Mouse (Mus musculus) liver, postnatal 0 days (tissue): ENCODE data around the gene Fam83c. TPM values are rescaled to one million over a fixed set of nuclear protein-coding genes. Genes with fewer than 3 reads are reported as not detected.
A peak's percentile ranks its signal among the peaks of the same experiment; 100 is the strongest.

Source experiments
- ATAC-seq: fragments of 200-750 bp; cut with Nextera tagmentation; 2 replicates; pipeline ENCODE4 v1.8.0; 2017; ENCODE audit warnings: mild to moderate bottlenecking, moderate library complexity
- DNase-seq: peaks from one replicate; pipeline ENCODE4 v3.0.0-alpha.2; 2016
- H3K27ac ChIP-seq: fragments of 300-500 bp; sonication (generic); 2 replicates; pipeline ENCODE4 v1.5.1; 2014; ENCODE audit warnings: antibody characterized with exemption, moderate library complexity, mild to moderate bottlenecking, low read depth
- H3K27me3 ChIP-seq: fragments of 300-500 bp; sonication (generic); 2 replicates; pipeline ENCODE4 v1.6.1; 2014; ENCODE audit warnings: low read length, control low read depth, mixed read lengths; ENCODE audit not compliant: insufficient read depth
- H3K36me3 ChIP-seq: fragments of 300-500 bp; sonication (generic); replicated peaks from 2 replicates; pipeline ENCODE4 v1.6.1; 2014; ENCODE audit warnings: mild to moderate bottlenecking, control low read depth, low read length, moderate library complexity, mixed read lengths; ENCODE audit not compliant: insufficient read depth
- H3K4me1 ChIP-seq: fragments of 300-500 bp; sonication (generic); 2 replicates; pipeline ENCODE4 v1.6.1; 2014; ENCODE audit warnings: antibody characterized with exemption, mild to moderate bottlenecking, control low read depth; ENCODE audit not compliant: insufficient read depth
- H3K4me2 ChIP-seq: fragments of 300-500 bp; sonication (generic); 2 replicates; pipeline ENCODE4 v1.6.1; 2014; ENCODE audit warnings: low read depth, mild to moderate bottlenecking, low read length, moderate library complexity, mixed read lengths
- H3K4me3 ChIP-seq: fragments of 300-500 bp; sonication (generic); 2 replicates; pipeline ENCODE4 v1.5.1; 2014; ENCODE audit warnings: low read depth, low read length
- H3K9ac ChIP-seq: fragments of 300-500 bp; sonication (generic); replicated peaks from 2 replicates; pipeline ENCODE4 v1.6.1; 2014; ENCODE audit warnings: mild to moderate bottlenecking, moderate library complexity
- H3K9me3 ChIP-seq: fragments of 300-500 bp; sonication (generic); 2 replicates; pipeline ENCODE4 v1.6.1; 2016; ENCODE audit warnings: mild to moderate bottlenecking, control low read depth, low read length, mixed read lengths
- CTCF ChIP-seq: sonication (generic); IDR thresholded peaks from 2 replicates; pipeline ENCODE4 v1.5.1; 2016; ENCODE audit warnings: antibody characterized with exemption, low read depth
- EP300 ChIP-seq: IDR thresholded peaks from 2 replicates; pipeline ENCODE4 v1.6.1; 2016; ENCODE audit warnings: antibody characterized with exemption, low read depth, mild to moderate bottlenecking
- WGBS: fragments of 180-500 bp; shearing (Covaris S2); extraction: QIAGEN DNeasy Blood & Tissue Kit; methylation state at CpG from one replicate; pipeline ENCODE4 v1.1.7; 2014; ENCODE audit not compliant: insufficient replicate concordance; 5-methylcytosine and 5-hydroxymethylcytosine counted together
- polyA plus RNA-seq: library from polyadenylated mRNA; unstranded; fragments of >200 nt; fragmentation: Nextera tagmentation; extraction: Ambion mirVana; gene quantifications from 2 replicates; pipeline ENCODE4 v1.2.1, GENCODE M21; 2015

The Fam83c gene
- polyA plus RNA-seq, 1 experiment from 2014 or later, result 0.19 TPM

DNA sequence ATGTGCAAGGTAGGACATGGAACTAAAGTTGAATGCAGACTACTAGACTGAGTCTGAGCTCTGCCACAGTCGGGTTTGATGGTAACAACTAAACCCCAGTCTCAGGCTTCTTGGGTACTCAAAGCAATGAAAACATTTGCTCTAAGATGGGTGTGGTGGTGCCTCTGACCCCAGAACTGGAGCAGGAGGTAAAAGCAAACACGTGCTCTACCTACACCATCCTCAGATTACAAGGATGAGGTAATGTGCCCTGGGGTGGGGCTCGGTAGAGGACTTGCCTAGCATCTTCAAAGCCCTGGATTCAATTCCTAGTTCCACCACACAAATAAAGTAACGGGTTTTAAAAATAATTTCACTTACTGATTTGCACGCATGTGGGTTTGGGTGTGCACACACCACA, 17.9 kb upstream of the Fam83c start:
- H3K4me2 ChIP-seq, result no peak overlapping the region
- TF ChIP-seq EP300 (no peak), CTCF (no peak)
- no peak overlapping the region for H3K27ac ChIP-seq
- H3K27me3 ChIP-seq, result no peaks in the 10 kb centered on the region
- ATAC-seq (no peak), DNase-seq (no peak)
- 80% methylated on average over 5 of the region's 5 CpGs for WGBS
- H3K36me3 ChIP-seq, result peaks cover 20% of the 10 kb centered on the region
- no peaks in the 10 kb centered on the region for H3K4me1 ChIP-seq
- H3K4me3 ChIP-seq, result no peak overlapping the region
- H3K9ac ChIP-seq, result no peak overlapping the region
- no peaks in the 10 kb centered on the region for H3K9me3 ChIP-seq

DNA sequence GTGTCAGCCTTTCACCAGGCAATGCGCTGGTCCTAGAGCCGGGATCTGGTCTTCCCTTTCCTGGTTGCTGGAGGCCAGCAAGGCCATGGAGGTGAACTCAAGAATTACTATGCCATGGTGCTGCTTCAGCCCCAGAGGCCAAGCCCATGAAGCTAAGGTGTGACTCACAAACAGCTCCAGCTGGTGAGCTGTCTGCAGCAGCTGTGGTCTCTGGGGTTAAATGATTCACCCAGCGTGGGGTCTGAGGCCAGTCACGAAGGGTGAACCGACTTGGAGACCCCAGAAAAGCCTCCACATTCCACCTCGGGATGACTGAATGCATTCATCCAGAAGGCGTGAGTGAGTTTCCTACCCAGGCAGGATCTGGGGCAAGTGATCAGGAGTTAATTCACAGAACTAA, 15.5 kb upstream of the Fam83c start:
- H3K4me2 ChIP-seq, result no peak overlapping the region
- 83% methylated on average over 7 of the region's 7 CpGs for WGBS
- no peak for TF ChIP-seq EP300
- no peak for TF ChIP-seq CTCF

DNA sequence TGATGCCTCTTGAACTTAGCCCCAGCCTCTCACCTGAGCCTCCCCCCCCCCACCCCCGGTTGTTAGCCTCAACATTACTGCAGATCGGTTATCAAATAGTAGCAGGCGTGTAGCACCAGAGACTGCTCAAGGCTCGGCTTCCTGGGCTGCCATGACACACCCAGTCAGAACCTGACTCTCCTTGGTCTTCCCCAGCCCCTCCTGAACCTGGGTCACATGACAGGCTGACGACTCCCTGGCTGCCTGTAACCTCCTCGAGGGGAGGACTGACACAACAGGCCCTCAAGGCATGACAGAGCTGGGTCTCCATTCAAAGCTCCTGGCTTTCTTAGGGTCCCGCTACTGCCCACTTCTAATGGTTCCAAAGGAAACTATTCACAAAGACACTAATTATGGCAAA, 14.8 kb upstream of the Fam83c start:
- ATAC-seq, result no peak
- no peaks in the 10 kb centered on the region for H3K27me3 ChIP-seq
- DNase-seq, result no peak
- H3K4me3 ChIP-seq, result no peak overlapping the region
- no peak overlapping the region for H3K27ac ChIP-seq
- no peaks in the 10 kb centered on the region for H3K9me3 ChIP-seq
- TF ChIP-seq CTCF (no peak), EP300 (no peak)
- no peaks in the 10 kb centered on the region for H3K4me1 ChIP-seq
- no peak overlapping the region for H3K4me2 ChIP-seq
- H3K9ac ChIP-seq, result no peak overlapping the region
- H3K36me3 ChIP-seq, result peaks cover 24% of the 10 kb centered on the region
- WGBS, result 47% methylated on average over 7 of the region's 7 CpGs

More for the DNA sequence above, 15.5 kb upstream of the Fam83c start:
- no peaks in the 10 kb centered on the region for H3K27me3 ChIP-seq
- H3K9ac ChIP-seq, result no peak overlapping the region
- no peak overlapping the region for H3K27ac ChIP-seq
- ATAC-seq (no peak), DNase-seq (no peak)
- H3K36me3 ChIP-seq, result peaks cover 24% of the 10 kb centered on the region
- H3K4me3 ChIP-seq, result no peak overlapping the region
- no peaks in the 10 kb centered on the region for H3K4me1 ChIP-seq
- H3K9me3 ChIP-seq, result no peaks in the 10 kb centered on the region

DNA sequence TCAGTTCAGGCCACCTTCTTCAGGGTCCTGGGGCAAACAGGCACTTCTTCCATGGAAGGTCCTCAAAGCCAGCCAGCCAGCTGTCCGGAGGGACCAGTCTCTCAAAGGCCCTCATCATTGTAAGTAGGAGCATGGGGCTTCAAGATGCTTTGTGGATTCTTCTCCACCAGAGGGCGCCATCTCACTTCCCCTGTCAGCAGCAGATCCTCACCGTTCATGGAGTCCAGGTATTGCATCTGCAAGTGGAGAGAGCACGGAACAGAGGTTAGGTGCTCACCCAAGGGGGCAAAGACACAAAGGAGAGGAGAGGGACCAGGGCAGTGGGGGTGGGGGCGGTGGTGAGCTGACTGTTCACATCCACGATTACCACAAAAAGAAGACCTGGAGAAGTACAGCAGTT, 13.6 kb upstream of the Fam83c start:
- H3K9ac ChIP-seq, result no peak overlapping the region
- H3K4me3 ChIP-seq, result no peak overlapping the region
- H3K27ac ChIP-seq, result no peak overlapping the region
- peaks cover 24% of the 10 kb centered on the region for H3K36me3 ChIP-seq
- H3K9me3 ChIP-seq, result no peaks in the 10 kb centered on the region
- DNase-seq, result peak; percentile 82
- no peaks in the 10 kb centered on the region for H3K27me3 ChIP-seq
- no peak overlapping the region for H3K4me2 ChIP-seq
- peak; percentile 40; the same call in 1 of the 2 replicates for ATAC-seq
- H3K4me1 ChIP-seq, result no peaks in the 10 kb centered on the region
- WGBS, result 42% methylated on average over 6 of the region's 6 CpGs
- TF ChIP-seq CTCF (peak; percentile 97), EP300 (no peak)

DNA sequence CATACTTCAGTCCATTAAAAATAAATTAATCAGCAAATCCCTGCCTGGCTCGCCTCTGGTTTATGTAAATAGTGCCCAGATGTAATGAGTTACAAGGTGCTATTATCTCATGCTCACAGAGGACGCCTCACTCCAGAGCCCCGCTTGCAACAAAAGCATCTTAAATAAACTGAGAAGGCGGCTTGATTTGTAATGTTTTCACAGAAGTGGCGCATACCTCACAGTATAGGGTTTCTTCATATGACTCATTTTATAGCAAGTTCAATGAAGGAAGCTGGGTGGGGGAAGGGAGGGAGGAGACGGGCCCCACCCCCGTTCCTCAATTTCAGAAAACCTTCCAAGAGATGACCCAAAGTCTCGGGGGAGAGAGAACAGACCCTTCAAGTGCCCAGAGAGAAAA, 12.3 kb upstream of the Fam83c start:
- WGBS, result 81% methylated on average over 8 of the region's 8 CpGs
- H3K4me3 ChIP-seq, result no peak overlapping the region
- ATAC-seq, result no peak
- H3K27ac ChIP-seq, result no peak overlapping the region
- TF ChIP-seq EP300 (no peak), CTCF (no peak)
- H3K9me3 ChIP-seq, result no peaks in the 10 kb centered on the region
- DNase-seq, result no peak
- H3K4me2 ChIP-seq, result no peak overlapping the region
- H3K36me3 ChIP-seq, result peaks cover 24% of the 10 kb centered on the region
- no peak overlapping the region for H3K9ac ChIP-seq
- no peaks in the 10 kb centered on the region for H3K4me1 ChIP-seq
- no peaks in the 10 kb centered on the region for H3K27me3 ChIP-seq

DNA sequence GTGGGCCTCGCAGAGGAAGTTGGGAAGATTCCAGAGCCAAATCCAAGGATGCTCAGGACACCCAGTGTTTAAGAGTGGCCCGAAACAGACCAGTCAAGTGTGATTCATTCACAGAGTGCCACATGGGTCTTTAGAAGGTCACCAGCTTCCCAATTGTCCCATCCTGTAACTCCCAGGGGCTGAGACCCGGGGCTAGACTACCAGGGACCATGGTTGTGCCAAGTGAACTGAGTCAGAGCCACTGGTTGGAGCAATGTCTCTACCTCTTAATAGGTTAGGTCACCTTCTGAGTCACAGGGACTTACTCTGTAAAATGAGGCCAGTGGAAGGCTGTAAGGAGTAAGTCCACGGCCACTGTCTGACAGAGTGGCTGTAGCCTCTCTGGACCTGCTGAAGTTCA, 4.3 kb upstream of the Fam83c start:
- WGBS, result 73% methylated on average over 4 of the region's 4 CpGs
- no peak for ATAC-seq
- Histone ChIP-seq H3K36me3 (no peaks in the 10 kb centered on the region), H3K4me2 (no peak overlapping the region), H3K9ac (no peak overlapping the region), H3K27me3 (no peaks in the 10 kb centered on the region), H3K4me1 (no peaks in the 10 kb centered on the region), H3K4me3 (no peak overlapping the region), H3K9me3 (no peaks in the 10 kb centered on the region), H3K27ac (no peak overlapping the region)
- TF ChIP-seq EP300, result no peak
- TF ChIP-seq CTCF, result no peak
- no peak for DNase-seq

DNA sequence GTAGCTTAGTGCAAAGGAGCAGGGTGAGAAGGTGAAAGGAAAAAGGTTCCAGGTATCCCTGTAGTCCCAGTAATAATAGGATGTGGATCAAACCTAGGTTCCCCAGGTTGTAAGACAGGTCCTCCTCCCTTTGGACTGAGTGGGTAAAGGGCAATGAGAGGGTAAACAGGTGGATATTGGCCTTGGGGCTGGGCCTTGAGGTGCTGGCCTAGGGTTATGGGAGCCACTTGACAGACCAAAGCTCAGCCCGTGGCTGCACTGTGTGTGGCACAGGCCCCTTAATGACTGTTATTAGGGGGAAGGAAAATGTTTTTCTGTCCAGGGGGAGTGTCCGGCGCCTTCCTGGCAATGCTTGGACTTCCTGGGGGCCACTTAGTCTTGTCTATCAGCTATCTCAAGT, 3.3 kb upstream of the Fam83c start:
- no peak overlapping the region for H3K4me3 ChIP-seq
- no peaks in the 10 kb centered on the region for H3K27me3 ChIP-seq
- H3K4me2 ChIP-seq, result no peak overlapping the region
- TF ChIP-seq CTCF, result no peak
- TF ChIP-seq EP300, result no peak
- no peak overlapping the region for H3K27ac ChIP-seq
- DNase-seq (no peak), ATAC-seq (no peak)
- no peak overlapping the region for H3K9ac ChIP-seq
- whole genome bisulfite sequencing, result 71% methylated on average over 3 of the region's 3 CpGs
- no peaks in the 10 kb centered on the region for H3K36me3 ChIP-seq
- H3K4me1 ChIP-seq, result no peaks in the 10 kb centered on the region
- H3K9me3 ChIP-seq, result no peaks in the 10 kb centered on the region
